Mouse (Mus musculus): ENCODE results near the gene Gm9508. TPM values are rescaled to one million over a fixed set of nuclear protein-coding genes. Genes with fewer than 3 reads are reported as not detected.

Gene Gm9508
- polyA plus RNA-seq, 1 experiment from 2014 or later: not detected

GRCm38 (mm10) chr10:77658286-77658994 lies 38.6 kb downstream of the Gm9508 start:
- Histone ChIP-seq H3K27ac (ENCODE audit: low read depth, low read length) (no peak overlapping the region), H3K4me3 (ENCODE audit: low read depth, low read length) (no peak overlapping the region), H3K4me2 (no peak overlapping the region), H3K4me1 (ENCODE audit: control insufficient read depth, insufficient read depth, low read length) (no peaks in the 10 kb centered on the region), H3K9ac (ENCODE audit: low read depth, low read length) (no peak overlapping the region), H3K27me3 (ENCODE audit: control insufficient read depth, insufficient read depth, low read length) (no peaks in the 10 kb centered on the region; the same call in 1 of the 2 replicates), H3K9me3 (replicated peaks; ENCODE audit: control insufficient read depth, low read length) (no peaks in the 10 kb centered on the region), H3K36me3 (ENCODE audit: control insufficient read depth, insufficient read depth, low read length) (no peaks in the 10 kb centered on the region)
- ATAC-seq (replicated peaks; ENCODE audit: insufficient number of reproducible peaks, low FRiP score, low TSS enrichment): no peak
- 65% methylated on average over 15 of the region's 15 CpGs for WGBS (ENCODE audit: insufficient replicate concordance)

- H3K36me3 ChIP-seq (ENCODE audit: control insufficient read depth, insufficient read depth, low read length): no peaks in the 10 kb centered on the region
- no peaks in the 10 kb centered on the region for H3K27me3 ChIP-seq (ENCODE audit: control insufficient read depth, insufficient read depth, low read length)
- no peak overlapping the region for H3K4me3 ChIP-seq (ENCODE audit: low read depth, low read length)
- H3K4me1 ChIP-seq (ENCODE audit: control insufficient read depth, insufficient read depth, low read length): no peaks in the 10 kb centered on the region
- H3K9me3 ChIP-seq (replicated peaks; ENCODE audit: control insufficient read depth, low read length): no peaks in the 10 kb centered on the region
- 86% methylated on average over 9 of the region's 9 CpGs for WGBS (ENCODE audit: insufficient replicate concordance)
- H3K4me2 ChIP-seq: no peak overlapping the region
- H3K27ac ChIP-seq (ENCODE audit: low read depth, low read length): no peak overlapping the region
- ATAC-seq (replicated peaks; ENCODE audit: insufficient number of reproducible peaks, low FRiP score, low TSS enrichment): no peak
- H3K9ac ChIP-seq (ENCODE audit: low read depth, low read length): no peak overlapping the region
Observed at GRCm38 (mm10) chr10:77652046-77652445, 45.0 kb downstream of the Gm9508 start.

DNA sequence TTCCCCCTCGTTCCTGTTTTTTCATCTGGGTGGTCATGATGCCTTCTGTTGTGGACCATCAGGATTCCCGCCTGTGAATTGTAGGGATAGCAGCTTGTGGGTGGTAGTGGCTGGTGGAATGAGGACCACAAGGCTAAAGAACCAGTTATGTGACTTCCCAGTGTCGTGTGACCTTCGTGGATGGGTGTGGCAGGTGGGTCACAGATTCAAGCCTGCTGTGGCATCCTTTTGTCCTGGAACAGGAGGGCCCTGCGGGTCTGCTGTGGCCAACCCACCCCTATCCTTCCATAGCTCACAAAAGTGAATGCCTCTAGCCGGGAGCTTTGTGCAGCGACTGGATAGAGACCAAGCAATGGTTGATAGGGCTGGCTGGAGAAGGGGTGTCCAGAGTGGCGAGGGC lies 49.1 kb downstream of the Gm9508 start:
- H3K4me2 ChIP-seq: no peak overlapping the region
- H3K9ac ChIP-seq (ENCODE audit: low read depth, low read length): no peak overlapping the region
- WGBS (ENCODE audit: insufficient replicate concordance): 82% methylated on average over 8 of the region's 8 CpGs
- H3K4me3 ChIP-seq (ENCODE audit: low read depth, low read length): no peak overlapping the region
- H3K4me1 ChIP-seq (ENCODE audit: control insufficient read depth, insufficient read depth, low read length): no peaks in the 10 kb centered on the region
- no peak for ATAC-seq (replicated peaks; ENCODE audit: insufficient number of reproducible peaks, low FRiP score, low TSS enrichment)
- peaks cover 20% of the 10 kb centered on the region for H3K36me3 ChIP-seq (ENCODE audit: control insufficient read depth, insufficient read depth, low read length)
- no peaks in the 10 kb centered on the region for H3K27me3 ChIP-seq (ENCODE audit: control insufficient read depth, insufficient read depth, low read length)
- H3K9me3 ChIP-seq (replicated peaks; ENCODE audit: control insufficient read depth, low read length): no peaks in the 10 kb centered on the region
- H3K27ac ChIP-seq (ENCODE audit: low read depth, low read length): no peak overlapping the region

DNA sequence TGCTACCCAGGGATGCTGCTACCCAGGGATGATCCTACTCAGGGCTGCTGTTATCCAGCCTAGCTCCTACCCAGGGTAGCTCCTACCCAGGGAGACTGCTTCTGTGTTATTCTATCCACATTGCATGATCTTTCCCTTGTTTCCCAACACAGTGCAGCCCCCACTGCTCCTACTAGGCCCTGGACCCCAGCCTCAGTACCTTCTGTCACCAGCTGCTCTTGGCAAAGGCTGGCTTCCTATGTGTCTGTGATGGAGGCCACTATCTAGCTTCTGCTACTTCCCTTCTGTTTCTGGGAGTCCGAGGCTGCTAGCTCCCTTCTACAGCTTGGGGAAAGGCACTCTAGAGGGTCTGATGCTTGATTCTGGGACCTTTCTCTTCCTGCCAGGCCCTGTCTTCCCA lies 49.6 kb downstream of the Gm9508 start:
- 55% methylated on average over 1 of the region's 1 CpGs for WGBS (ENCODE audit: insufficient replicate concordance)
- ATAC-seq (replicated peaks; ENCODE audit: insufficient number of reproducible peaks, low FRiP score, low TSS enrichment): no peak

More for the DNA sequence above, 49.6 kb downstream of the Gm9508 start:
- no peaks in the 10 kb centered on the region for H3K27me3 ChIP-seq (ENCODE audit: control insufficient read depth, insufficient read depth, low read length)
- no peaks in the 10 kb centered on the region for H3K4me1 ChIP-seq (ENCODE audit: control insufficient read depth, insufficient read depth, low read length)
- H3K4me2 ChIP-seq: no peak overlapping the region
- H3K9me3 ChIP-seq (replicated peaks; ENCODE audit: control insufficient read depth, low read length): no peaks in the 10 kb centered on the region
- no peak overlapping the region for H3K27ac ChIP-seq (ENCODE audit: low read depth, low read length)
- H3K4me3 ChIP-seq (ENCODE audit: low read depth, low read length): no peak overlapping the region
- peaks cover 20% of the 10 kb centered on the region for H3K36me3 ChIP-seq (ENCODE audit: control insufficient read depth, insufficient read depth, low read length)
- no peak overlapping the region for H3K9ac ChIP-seq (ENCODE audit: low read depth, low read length)

Other genes starting within 250 kb of the Gm9508 start
- gene Fam207a, start 181.4 kb downstream of the Gm9508 start, polyA plus RNA-seq (2014; fragmentation: Nextera tagmentation; extraction: Ambion mirVana): 26.2 and 28.1 TPM in 2 replicates
- 2.3 and 2.4 TPM in 2 replicates for gene Itgb2, start 167.0 kb downstream of the Gm9508 start, polyA plus RNA-seq (2014; fragmentation: Nextera tagmentation; extraction: Ambion mirVana)
- gene Pttg1ip, start 115.5 kb downstream of the Gm9508 start, polyA plus RNA-seq (2014; fragmentation: Nextera tagmentation; extraction: Ambion mirVana): 108 and 113 TPM in 2 replicates
- 165 and 212 TPM in 2 replicates for gene Sumo3, start 91.1 kb downstream of the Gm9508 start, polyA plus RNA-seq (2014; fragmentation: Nextera tagmentation; extraction: Ambion mirVana)
- not detected in 2 replicates for gene Gm49325, start 91.0 kb downstream of the Gm9508 start, polyA plus RNA-seq (2014; fragmentation: Nextera tagmentation; extraction: Ambion mirVana)
- gene Ube2g2, start 75.0 kb downstream of the Gm9508 start, polyA plus RNA-seq (2014; fragmentation: Nextera tagmentation; extraction: Ambion mirVana): 38.0 and 42.9 TPM in 2 replicates
- not detected in 2 replicates for gene Tspear, start 10.7 kb downstream of the Gm9508 start, polyA plus RNA-seq (2014; fragmentation: Nextera tagmentation; extraction: Ambion mirVana)
- gene Gm19402, start 6.5 kb downstream of the Gm9508 start, polyA plus RNA-seq (2014; fragmentation: Nextera tagmentation; extraction: Ambion mirVana): not detected in 2 replicates
- gene Gm10272, start 9.4 kb upstream of the Gm9508 start, polyA plus RNA-seq (2014; fragmentation: Nextera tagmentation; extraction: Ambion mirVana): not detected in 2 replicates
- gene Gm10024, start 14.2 kb upstream of the Gm9508 start, polyA plus RNA-seq (2014; fragmentation: Nextera tagmentation; extraction: Ambion mirVana): not detected in 2 replicates
- gene Gm10142, start 18.6 kb upstream of the Gm9508 start, polyA plus RNA-seq (2014; fragmentation: Nextera tagmentation; extraction: Ambion mirVana): not detected in 2 replicates
- gene Krtap12-1, start 23.4 kb upstream of the Gm9508 start, polyA plus RNA-seq (2014; fragmentation: Nextera tagmentation; extraction: Ambion mirVana): not detected in 2 replicates
- not detected in 2 replicates for gene Gm10100, start 29.3 kb upstream of the Gm9508 start, polyA plus RNA-seq (2014; fragmentation: Nextera tagmentation; extraction: Ambion mirVana)
- not detected in 2 replicates for gene Gm18596, start 45.4 kb upstream of the Gm9508 start, polyA plus RNA-seq (2014; fragmentation: Nextera tagmentation; extraction: Ambion mirVana)
- gene Gm9736, start 54.1 kb upstream of the Gm9508 start, polyA plus RNA-seq (2014; fragmentation: Nextera tagmentation; extraction: Ambion mirVana): not detected in 2 replicates
- not detected in 2 replicates for gene Gm3233, start 62.4 kb upstream of the Gm9508 start, polyA plus RNA-seq (2014; fragmentation: Nextera tagmentation; extraction: Ambion mirVana)
- gene Gm3238, start 74.1 kb upstream of the Gm9508 start, polyA plus RNA-seq (2014; fragmentation: Nextera tagmentation; extraction: Ambion mirVana): not detected in 2 replicates
- not detected in 2 replicates for gene Gm7138, start 79.7 kb upstream of the Gm9508 start, polyA plus RNA-seq (2014; fragmentation: Nextera tagmentation; extraction: Ambion mirVana)
- not detected in 2 replicates for gene Gm3250, start 85.3 kb upstream of the Gm9508 start, polyA plus RNA-seq (2014; fragmentation: Nextera tagmentation; extraction: Ambion mirVana)
- gene Gm7137, start 91.0 kb upstream of the Gm9508 start, polyA plus RNA-seq (2014; fragmentation: Nextera tagmentation; extraction: Ambion mirVana): not detected in 2 replicates
- not detected in 2 replicates for gene Gm9639, start 97.8 kb upstream of the Gm9508 start, polyA plus RNA-seq (2014; fragmentation: Nextera tagmentation; extraction: Ambion mirVana)
- gene Gm19668, start 101.9 kb upstream of the Gm9508 start, polyA plus RNA-seq (2014; fragmentation: Nextera tagmentation; extraction: Ambion mirVana): not detected in 2 replicates
- gene Gm9507, start 114.6 kb upstream of the Gm9508 start, polyA plus RNA-seq (2014; fragmentation: Nextera tagmentation; extraction: Ambion mirVana): not detected in 2 replicates
- not detected in 2 replicates for gene Gm2696, start 117.4 kb upstream of the Gm9508 start, polyA plus RNA-seq (2014; fragmentation: Nextera tagmentation; extraction: Ambion mirVana)
- not detected in 2 replicates for gene Krtap10-4, start 129.9 kb upstream of the Gm9508 start, polyA plus RNA-seq (2014; fragmentation: Nextera tagmentation; extraction: Ambion mirVana)
- not detected in 2 replicates for gene Krtap10-10, start 138.7 kb upstream of the Gm9508 start, polyA plus RNA-seq (2014; fragmentation: Nextera tagmentation; extraction: Ambion mirVana)
- gene Gm36176, start 149.6 kb upstream of the Gm9508 start, polyA plus RNA-seq (2014; fragmentation: Nextera tagmentation; extraction: Ambion mirVana): not detected in 2 replicates
- not detected in 2 replicates for gene Gm10318, start 155.6 kb upstream of the Gm9508 start, polyA plus RNA-seq (2014; fragmentation: Nextera tagmentation; extraction: Ambion mirVana)
- gene Gm3285, start 164.7 kb upstream of the Gm9508 start, polyA plus RNA-seq (2014; fragmentation: Nextera tagmentation; extraction: Ambion mirVana): not detected in 2 replicates
- gene Lrrc3, start 205.3 kb upstream of the Gm9508 start, polyA plus RNA-seq (2014; fragmentation: Nextera tagmentation; extraction: Ambion mirVana): 1.5 and 1.8 TPM in 2 replicates